Mouse (Mus musculus) frontal cortex, postnatal 10 days (tissue): ENCODE results near the gene Rfx4.

Source experiments
- DNase-seq, 2 experiments: peaks; one replicate each; pipeline ENCODE4 v3.0.0; 2022; ENCODE audit warnings: low spot score in 2 of 2, mixed read lengths in 1 of 2

The Rfx4 gene

GRCm38 (mm10) chr10:84811913-84812295 is 56.0 kb downstream of the Rfx4 start:
- no peak for DNase-seq

DNA sequence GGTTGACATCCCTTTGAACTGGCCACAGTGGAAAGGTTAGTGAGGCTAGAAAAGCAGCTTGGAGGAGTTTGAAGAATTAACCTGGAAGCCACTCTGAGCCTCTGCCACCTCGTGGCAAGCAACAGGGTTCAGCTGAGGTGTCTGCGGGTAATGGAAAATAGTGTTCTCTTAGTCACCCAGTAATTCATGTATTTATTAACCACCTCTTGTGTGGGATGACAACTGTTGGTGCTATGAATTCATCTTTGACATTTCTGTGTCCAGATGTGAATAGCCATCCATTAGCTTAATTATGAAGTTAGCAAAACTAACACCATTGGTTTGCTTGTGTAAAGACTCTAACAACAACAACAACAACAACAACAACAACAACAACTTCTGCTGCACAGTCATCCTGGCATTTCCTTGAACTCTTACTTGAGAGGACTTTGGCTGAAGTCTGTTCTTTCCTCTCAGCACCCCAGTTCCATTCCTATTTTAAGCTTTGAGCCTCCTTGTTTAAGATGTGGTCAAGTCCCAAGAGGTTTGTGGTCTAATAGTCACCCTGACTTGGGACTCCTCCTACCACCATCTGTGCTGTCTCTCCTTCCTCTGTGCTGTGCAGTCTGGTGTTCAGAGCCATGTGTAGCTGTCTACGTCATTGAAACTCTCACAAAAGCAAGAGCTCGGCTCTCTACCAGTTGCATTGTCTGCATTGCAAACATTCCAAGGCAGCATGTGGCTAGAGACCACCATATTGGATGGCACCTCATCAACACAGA is 60.0 kb downstream of the Rfx4 start:
- DNase-seq, result no peak

GRCm38 (mm10) chr10:84817086-84817869 is 61.4 kb downstream of the Rfx4 start:
- no peak for DNase-seq

DNA sequence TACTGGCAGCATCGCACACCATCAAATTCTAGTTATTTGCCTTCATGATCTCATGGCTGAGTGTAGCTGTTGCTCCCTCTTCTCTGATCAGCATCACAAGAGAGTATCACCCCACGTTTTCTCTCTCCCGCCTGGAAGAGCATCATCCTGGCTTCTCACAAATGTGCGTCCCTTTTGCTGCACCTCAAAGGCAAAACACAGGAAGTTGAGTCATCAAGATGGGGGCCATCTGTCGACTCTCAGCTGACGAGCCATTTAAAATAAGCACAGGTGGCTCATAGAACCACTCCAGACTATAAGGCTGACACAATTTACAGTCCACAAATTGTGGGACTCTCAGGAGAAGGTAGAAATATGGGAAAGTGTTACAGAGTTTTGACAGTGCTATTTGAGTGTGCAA is 63.8 kb downstream of the Rfx4 start:
- no peak for DNase-seq

DNA sequence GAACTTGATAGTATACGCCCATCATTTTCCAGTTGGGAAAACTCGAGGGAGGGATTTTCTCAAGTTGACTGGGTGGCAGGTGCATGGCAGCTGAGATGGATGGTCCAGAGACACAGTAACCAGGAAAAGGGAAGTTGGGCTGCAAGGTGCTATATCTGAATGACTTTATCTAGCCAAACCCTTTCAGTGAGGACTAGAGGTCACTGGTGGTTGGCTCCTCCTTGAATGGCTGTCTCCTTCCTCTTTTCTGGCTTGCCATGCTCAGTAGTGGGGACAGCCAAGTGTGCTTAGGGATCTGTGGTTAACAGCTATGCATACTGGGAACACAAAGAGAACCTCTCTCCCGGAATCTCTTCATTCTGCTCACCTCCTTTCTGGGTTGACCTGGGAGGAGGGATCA is 64.4 kb downstream of the Rfx4 start:
- no peak for DNase-seq

GRCm38 (mm10) chr10:84822741-84823151 is 66.9 kb downstream of the Rfx4 start:
- no peak for DNase-seq

- DNase-seq, result peak in 1 of 2 experiments; percentile 20
Observed at GRCm38 (mm10) chr10:84823621-84824020, 67.8 kb downstream of the Rfx4 start.

DNA sequence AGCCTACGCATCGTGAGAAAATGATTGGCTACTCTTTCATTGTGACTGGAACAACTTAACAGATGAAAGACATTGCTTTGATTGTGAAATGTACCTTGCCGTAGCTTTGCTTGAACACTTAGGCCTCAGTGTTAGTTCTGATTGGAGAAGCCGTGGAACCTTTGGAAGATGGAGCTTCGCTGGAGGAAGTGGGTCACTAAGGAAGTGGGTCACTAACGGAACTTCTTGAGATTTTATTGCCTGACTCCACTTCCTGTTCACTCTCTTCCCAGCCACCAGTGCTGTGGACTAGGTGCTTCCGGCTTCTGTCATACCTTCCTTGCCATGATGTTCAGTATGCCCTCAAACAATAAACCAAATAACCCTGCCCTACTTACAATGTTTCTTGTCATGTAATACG is 73.1 kb downstream of the Rfx4 start:
- no peak for DNase-seq

GRCm38 (mm10) chr10:84835596-84835995 is 79.7 kb downstream of the Rfx4 start:
- no peak for DNase-seq

GRCm38 (mm10) chr10:84836104-84836503 is 80.2 kb downstream of the Rfx4 start:
- no peak for DNase-seq

DNA sequence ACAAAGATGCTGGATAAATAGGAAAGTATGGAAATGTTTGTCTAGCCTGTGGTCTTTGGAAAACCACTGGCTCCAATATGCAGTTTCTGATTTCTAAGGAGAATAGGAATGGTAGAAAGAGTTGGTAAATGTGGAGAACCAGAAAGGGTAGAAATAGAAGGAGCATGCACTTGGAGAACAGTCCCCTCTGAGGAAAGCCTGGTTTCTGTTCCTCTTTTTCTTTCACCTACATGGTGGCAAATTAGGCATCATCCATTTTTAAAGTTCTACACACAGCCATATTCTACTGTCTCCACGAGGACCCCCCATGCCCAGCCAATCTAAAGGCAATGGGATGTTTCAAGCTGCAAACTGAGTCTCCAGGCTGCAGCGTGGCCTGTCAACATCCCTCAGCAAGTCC is 81.5 kb downstream of the Rfx4 start:
- DNase-seq, result no peak

- DNase-seq, result no peak
Observed at GRCm38 (mm10) chr10:84838850-84839473, 83.1 kb downstream of the Rfx4 start.

DNA sequence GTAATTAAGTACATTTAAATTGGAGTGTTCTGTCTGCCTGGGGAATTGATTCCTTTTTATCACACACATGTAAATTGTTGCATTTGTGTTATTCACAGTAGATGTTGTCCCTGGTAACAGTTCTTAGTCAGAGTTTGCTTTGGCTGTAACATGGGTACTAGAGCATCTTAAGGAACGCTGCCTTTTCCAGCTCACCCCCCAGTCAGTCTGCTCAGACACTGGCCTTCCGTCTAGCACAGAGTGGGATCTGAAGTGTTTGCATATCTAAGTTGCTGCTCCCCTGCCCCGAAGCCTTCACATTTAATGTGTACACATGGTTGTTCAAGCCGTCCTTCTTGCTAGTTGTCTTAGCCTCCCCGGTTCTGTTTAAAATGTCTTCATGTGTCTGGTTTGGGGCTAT is 90.8 kb downstream of the Rfx4 start:
- no peak for DNase-seq

DNA sequence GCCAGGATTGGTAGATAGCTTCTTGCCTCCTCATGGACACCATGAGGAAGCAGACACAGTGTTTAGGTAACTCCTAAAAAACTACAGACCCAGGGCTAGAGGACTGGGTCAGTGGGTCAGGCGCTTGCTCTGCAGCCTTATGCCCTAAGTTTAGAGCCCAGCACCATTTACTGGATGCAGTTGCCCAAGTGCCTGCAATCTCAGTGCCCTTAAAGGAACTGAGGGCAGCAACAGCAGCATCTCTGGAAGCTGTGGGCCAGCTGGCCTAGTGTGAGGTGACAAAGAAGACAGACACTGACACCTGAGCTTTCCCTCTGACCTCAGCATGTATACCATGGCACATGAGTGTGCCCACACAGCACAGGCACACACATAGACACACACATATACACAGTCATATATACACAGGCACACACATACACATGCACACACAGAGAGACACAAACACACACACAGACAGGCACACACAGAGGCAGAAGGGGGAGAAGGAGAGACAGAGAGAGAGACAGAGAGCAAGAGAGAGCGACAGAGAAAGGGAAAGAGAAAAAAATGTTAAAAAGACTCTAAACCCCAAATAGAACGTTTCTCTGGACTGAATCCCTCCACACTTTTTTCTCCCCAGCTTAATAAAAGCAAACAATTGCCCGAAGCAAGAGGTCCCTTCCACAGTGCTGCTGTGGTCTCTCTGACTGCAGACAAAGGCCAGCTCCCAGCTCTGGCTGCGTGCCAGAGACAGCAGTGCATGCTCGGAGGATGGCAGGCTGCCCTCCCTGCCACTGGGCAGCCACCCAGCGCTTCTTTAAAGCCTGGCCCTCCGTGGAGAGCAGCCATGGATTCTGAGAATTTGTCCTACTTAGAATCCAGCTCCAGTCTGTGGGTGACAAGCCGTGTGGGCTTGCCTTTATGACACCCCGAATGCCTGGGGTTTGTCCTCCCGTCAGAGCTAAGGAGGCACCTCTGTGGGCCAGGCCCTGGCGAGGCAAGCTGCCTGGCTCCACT is 96.4 kb downstream of the Rfx4 start:
- peak; percentile 69 to 76 for DNase-seq

GRCm38 (mm10) chr10:84854059-84854458 is 98.2 kb downstream of the Rfx4 start:
- DNase-seq, result no peak

GRCm38 (mm10) chr10:84855466-84855865 is 99.6 kb downstream of the Rfx4 start:
- DNase-seq, result no peak

DNA sequence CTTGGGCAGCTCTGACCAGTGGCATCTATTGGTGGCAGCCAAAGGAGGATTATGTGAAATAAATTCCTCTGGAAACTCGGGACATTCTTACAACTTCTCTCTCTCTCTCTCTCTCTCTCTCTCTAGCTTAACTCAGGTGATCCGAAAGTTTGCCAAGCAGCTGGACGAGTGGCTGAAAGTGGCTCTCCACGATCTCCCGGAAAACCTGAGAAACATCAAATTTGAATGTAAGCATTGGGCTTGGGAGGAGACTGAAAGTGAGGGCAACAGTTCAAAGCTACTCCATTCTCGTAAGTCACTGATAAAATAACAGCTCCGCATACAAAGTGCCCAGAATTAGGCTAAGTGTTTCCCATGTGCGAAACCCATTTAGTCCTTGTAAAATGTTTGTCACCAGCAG is 102.5 kb downstream of the Rfx4 start:
- DNase-seq, result no peak

DNA sequence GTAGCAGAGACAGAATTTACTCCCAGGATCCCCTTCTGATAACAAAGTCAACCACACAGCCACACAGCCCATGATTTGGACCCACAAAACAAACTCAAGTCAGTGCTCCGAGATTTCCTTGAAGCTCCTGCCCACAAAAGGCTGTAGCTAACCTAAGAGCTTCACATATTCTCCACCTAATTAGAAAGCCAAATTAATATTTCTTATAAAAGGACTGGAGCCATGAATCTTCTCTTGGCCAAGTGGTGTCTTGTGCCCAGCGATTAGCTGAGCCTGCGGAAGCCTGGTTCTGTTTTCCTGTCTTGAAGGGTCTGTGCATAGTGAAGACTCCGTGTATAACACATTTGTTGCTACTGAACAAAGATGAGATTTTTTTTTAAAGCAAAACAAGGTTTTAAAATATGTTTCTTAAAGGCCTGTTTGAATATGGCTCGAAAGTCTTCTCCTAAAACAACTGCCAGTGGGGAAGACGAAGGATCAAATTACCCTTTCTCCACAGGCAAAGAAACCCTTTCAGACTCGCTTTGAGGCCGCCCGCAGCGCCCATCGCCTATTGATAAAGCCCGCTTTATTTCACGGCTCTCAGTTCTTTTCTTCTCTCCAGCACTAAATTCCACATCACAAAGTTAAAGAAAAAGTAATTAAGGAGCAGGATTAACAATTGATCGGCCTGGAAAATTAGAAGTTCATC is 103.1 kb downstream of the Rfx4 start:
- DNase-seq, result no peak

DNA sequence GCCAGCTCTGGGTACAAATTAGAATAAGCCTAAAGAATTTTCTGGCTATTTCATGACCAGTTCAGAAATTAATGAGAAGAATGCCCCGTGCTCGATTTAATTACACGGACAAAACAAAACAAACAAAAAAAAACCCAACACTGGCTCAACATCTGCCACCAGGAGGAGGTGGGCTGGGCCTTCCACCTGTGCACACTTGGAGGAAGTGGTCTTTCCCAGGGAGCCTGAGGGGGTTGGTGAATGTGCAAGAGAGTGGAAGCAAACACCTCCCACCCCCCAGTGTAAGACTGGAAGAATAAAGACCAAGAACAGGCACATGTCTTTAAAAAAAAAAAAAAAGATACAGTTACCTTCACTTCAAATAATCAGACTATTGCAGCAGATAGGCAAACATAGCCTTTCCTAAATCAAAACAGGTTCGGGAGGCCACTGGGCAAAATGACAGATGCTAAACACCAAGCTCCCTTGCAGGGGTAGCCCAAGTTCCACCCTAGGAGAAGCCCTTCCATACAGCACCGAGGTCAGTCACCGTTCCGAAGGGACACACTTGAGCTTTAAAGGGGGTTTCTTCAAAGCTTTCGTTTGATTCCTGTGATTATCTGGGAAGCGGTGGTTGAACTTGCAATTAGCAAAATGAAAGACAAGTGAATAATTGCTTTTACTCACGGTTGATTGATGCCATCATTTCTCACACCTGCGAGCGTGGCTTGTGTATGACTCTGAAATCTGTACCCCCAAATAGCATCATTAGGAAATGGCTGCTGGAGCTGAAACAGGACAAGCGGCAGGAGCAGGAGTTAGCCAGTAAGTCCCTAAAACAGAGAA is 103.9 kb downstream of the Rfx4 start:
- no peak for DNase-seq

DNA sequence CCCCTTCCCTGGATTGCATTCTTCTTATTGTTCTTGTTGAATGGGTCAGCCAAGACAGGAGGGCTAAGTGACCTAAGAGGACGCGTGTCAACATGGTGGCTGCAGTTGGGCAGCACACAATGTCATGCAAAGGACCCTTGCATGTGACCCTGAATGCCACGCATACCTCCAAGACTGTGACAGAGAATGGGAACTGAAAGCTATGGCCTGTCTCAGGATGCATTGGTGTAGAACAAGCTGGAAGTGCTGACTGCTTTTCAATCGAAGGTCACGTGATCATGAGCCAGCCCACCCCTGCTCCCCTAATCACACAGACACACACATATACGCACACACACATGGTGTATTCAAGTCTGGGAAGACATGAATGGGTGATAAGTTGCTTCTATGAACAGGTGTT is 107.6 kb downstream of the Rfx4 start:
- no peak for DNase-seq
